Mouse (Mus musculus): ENCODE measurements around the gene Rpa3.

The Rpa3 gene

GRCm38 (mm10) chr6:8259004-8259666 is at the start of gene Rpa3, which contains the start of the genes Umad1 and Gm45062:
Rpa3 (minus strand) TSS chr6:8259173.
Umad1 (plus strand) TSS chr6:8259288.
Gm45062 (plus strand) TSS chr6:8259450.
- DNase-seq (ENCODE audit: low spot score) = peak; percentile 98

GRCm38 (mm10) chr6:8307878-8308775 is 49.2 kb upstream of the Rpa3 start:
- DNase-seq (ENCODE audit: low spot score) = no peak

- peak; percentile 53 for DNase-seq (ENCODE audit: low spot score)
Measured at GRCm38 (mm10) chr6:8299066-8299863, 40.3 kb upstream of the Rpa3 start.

GRCm38 (mm10) chr6:8294048-8294784 is 35.2 kb upstream of the Rpa3 start:
- no peak for DNase-seq (ENCODE audit: low spot score)

- no peak for DNase-seq (ENCODE audit: low spot score)
Measured at GRCm38 (mm10) chr6:8288755-8289580, 30.0 kb upstream of the Rpa3 start.

GRCm38 (mm10) chr6:8286146-8286545 is 27.2 kb upstream of the Rpa3 start:
- DNase-seq (ENCODE audit: low spot score) = no peak

- peak; percentile 34 for DNase-seq (ENCODE audit: low spot score)
Measured at GRCm38 (mm10) chr6:8285401-8285960, 26.5 kb upstream of the Rpa3 start.

GRCm38 (mm10) chr6:8283255-8283654 is 24.3 kb upstream of the Rpa3 start:
- no peak for DNase-seq (ENCODE audit: low spot score)

GRCm38 (mm10) chr6:8278426-8279002 is 19.5 kb upstream of the Rpa3 start:
- no peak for DNase-seq (ENCODE audit: low spot score)

- no peak for DNase-seq (ENCODE audit: low spot score)
Measured at GRCm38 (mm10) chr6:8276431-8276830, 17.5 kb upstream of the Rpa3 start.

- peak; percentile 74 for DNase-seq (ENCODE audit: low spot score)
Measured at GRCm38 (mm10) chr6:8275098-8275497, 16.1 kb upstream of the Rpa3 start.

GRCm38 (mm10) chr6:8274387-8275054 is 15.5 kb upstream of the Rpa3 start:
- peak; percentile 46 for DNase-seq (ENCODE audit: low spot score)

- DNase-seq (ENCODE audit: low spot score) = no peak
Measured at GRCm38 (mm10) chr6:8271047-8271446, 12.1 kb upstream of the Rpa3 start.

- DNase-seq (ENCODE audit: low spot score) = no peak
Measured at GRCm38 (mm10) chr6:8259667-8260044, 683 bp upstream of the Rpa3 start.

- DNase-seq (ENCODE audit: low spot score) = peak; percentile 27
Measured at GRCm38 (mm10) chr6:8258316-8258715, 657 bp downstream of the Rpa3 start.

GRCm38 (mm10) chr6:8228596-8228995 is 30.4 kb downstream of the Rpa3 start:
- no peak for DNase-seq (ENCODE audit: low spot score)

GRCm38 (mm10) chr6:8227035-8227434 is 31.9 kb downstream of the Rpa3 start:
- DNase-seq (ENCODE audit: low spot score) = no peak

- peak; percentile 8 for DNase-seq (ENCODE audit: low spot score)
Measured at GRCm38 (mm10) chr6:8210661-8211060, 48.3 kb downstream of the Rpa3 start.

- peak; percentile 36 for DNase-seq (ENCODE audit: low spot score)
Measured at GRCm38 (mm10) chr6:8209866-8210186, 49.1 kb downstream of the Rpa3 start.
